Mouse (Mus musculus) small intestine, adult 2 months (tissue): ENCODE measurements around the gene Drd1.

Experiments used
- CTCF ChIP-seq: fragments of 200-500 bp; IDR thresholded peaks from 2 replicates; pipeline ENCODE4 v1.5.1; 2012; ENCODE audit warnings: low read depth, mild to moderate bottlenecking, control low read depth, inconsistent platforms, low read length, moderate library complexity, mixed read lengths; ENCODE audit not compliant: insufficient replicate concordance, insufficient read length; ENCODE audit errors: extremely low read depth
- POLR2A ChIP-seq: fragments of 200-500 bp; IDR thresholded peaks from 2 replicates; pipeline ENCODE4 v1.6.1; 2012; ENCODE audit warnings: low read depth, mild to moderate bottlenecking, control low read depth, inconsistent platforms, low read length, moderate library complexity

DNA sequence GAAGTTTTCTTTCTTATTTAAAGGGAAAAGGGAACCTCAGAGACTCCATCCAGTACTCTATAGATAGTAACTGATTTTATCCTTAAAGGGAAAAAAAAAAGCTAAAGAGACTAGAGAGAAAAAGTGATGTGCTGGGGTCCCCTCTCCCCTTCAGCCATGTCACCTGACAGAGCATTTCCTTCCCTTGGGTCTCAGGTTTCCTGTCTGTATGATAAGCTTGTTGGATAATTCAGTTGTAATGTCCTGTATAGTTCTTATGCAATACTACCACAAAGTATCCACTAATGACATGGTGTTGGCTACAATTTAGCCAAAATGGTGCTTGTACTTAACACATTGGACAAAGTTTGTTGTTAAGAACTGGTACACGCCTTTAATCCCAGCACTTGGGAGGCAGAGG is 25.3 kb upstream of the Drd1 start:
- no peak for TF ChIP-seq POLR2A
- no peak for TF ChIP-seq CTCF
